Mouse (Mus musculus) urinary bladder, postnatal 36 days (tissue): ENCODE measurements around the gene Slc4a3.
A peak's percentile ranks its signal among the peaks of the same experiment; 100 is the strongest.

Experiments
- DNase-seq, 2 experiments: peaks; one replicate each; pipeline ENCODE4 v3.0.0; 2022; ENCODE audit warnings: low spot score in 2 of 2, mixed read lengths in 1 of 2

Gene Slc4a3

GRCm38 (mm10) chr1:75521321-75522031, 24.6 kb upstream of the Slc4a3 start, which contains the start of gene Stk11ip:
Gene Stk11ip, plus strand, starts transcription at chr1:75521529.
- peak; percentile 90 to 93 for DNase-seq

GRCm38 (mm10) chr1:75524679-75525078, 21.4 kb upstream of the Slc4a3 start:
- DNase-seq, result no peak

GRCm38 (mm10) chr1:75530546-75530945, 15.5 kb upstream of the Slc4a3 start:
- no peak for DNase-seq

- DNase-seq, result no peak
Observed at GRCm38 (mm10) chr1:75532280-75533172, 13.5 kb upstream of the Slc4a3 start.

- no peak for DNase-seq
Observed at GRCm38 (mm10) chr1:75533325-75534252, 12.5 kb upstream of the Slc4a3 start.

- no peak for DNase-seq
Observed at GRCm38 (mm10) chr1:75537587-75537986, 8.5 kb upstream of the Slc4a3 start.

- DNase-seq, result no peak
Observed at GRCm38 (mm10) chr1:75538597-75539190, 7.4 kb upstream of the Slc4a3 start.

GRCm38 (mm10) chr1:75541496-75541895, 4.6 kb upstream of the Slc4a3 start:
- DNase-seq, result no peak

- no peak for DNase-seq
Observed at GRCm38 (mm10) chr1:75544351-75544750, 1.7 kb upstream of the Slc4a3 start.

GRCm38 (mm10) chr1:75547351-75547750, 1.3 kb downstream of the Slc4a3 start:
- no peak for DNase-seq

- DNase-seq, result no peak
Observed at GRCm38 (mm10) chr1:75548083-75548482, 2.0 kb downstream of the Slc4a3 start.

- DNase-seq, result no peak
Observed at GRCm38 (mm10) chr1:75548871-75549270, 2.8 kb downstream of the Slc4a3 start.

GRCm38 (mm10) chr1:75549289-75550279, 3.5 kb downstream of the Slc4a3 start:
- no peak for DNase-seq

GRCm38 (mm10) chr1:75550586-75550985, 4.5 kb downstream of the Slc4a3 start:
- DNase-seq, result no peak

- no peak for DNase-seq
Observed at GRCm38 (mm10) chr1:75555680-75556079, 9.6 kb downstream of the Slc4a3 start.

GRCm38 (mm10) chr1:75556143-75556781, 10.2 kb downstream of the Slc4a3 start:
- no peak for DNase-seq

- no peak for DNase-seq
Observed at GRCm38 (mm10) chr1:75557041-75557440, 11.0 kb downstream of the Slc4a3 start.

GRCm38 (mm10) chr1:75558388-75559178, 12.5 kb downstream of the Slc4a3 start:
- DNase-seq, result no peak
